Mouse (Mus musculus) myocyte (in vitro differentiated cells): ENCODE measurements around the gene Sohlh2.

Experiments
- CEBPB ChIP-seq: IDR thresholded peaks from 2 replicates; pipeline ENCODE4 v1.6.1; 2011; ENCODE audit warnings: mild to moderate bottlenecking, moderate library complexity; ENCODE audit not compliant: poor library complexity, insufficient read depth, severe bottlenecking
- E2F4 ChIP-seq: IDR thresholded peaks from one replicate; pipeline ENCODE4 v1.6.1; 2011; ENCODE audit warnings: mild to moderate bottlenecking, control low read depth, moderate library complexity; ENCODE audit not compliant: insufficient read depth
- MAX ChIP-seq: IDR thresholded peaks from one replicate; pipeline ENCODE4 v1.6.1; 2011; ENCODE audit warnings: low read depth, mild to moderate bottlenecking, control low read depth
- MYOD1 ChIP-seq, 3 experiments: IDR thresholded peaks; one replicate each; pipeline ENCODE4 v1.6.1; 2011; ENCODE audit warnings: control low read depth in 2 of 3, low read depth in 2 of 3, mild to moderate bottlenecking in 2 of 3, moderate library complexity in 1 of 3; ENCODE audit not compliant: insufficient read length in 2 of 3, control insufficient read depth in 1 of 3
- MYOG ChIP-seq, 3 experiments: IDR thresholded peaks; one replicate each; pipeline ENCODE4 v1.6.1; 2011; ENCODE audit warnings: control low read depth in 2 of 3, low read depth in 2 of 3, mild to moderate bottlenecking in 2 of 3; ENCODE audit not compliant: insufficient read length in 2 of 3, control insufficient read depth in 1 of 3, insufficient read depth in 1 of 3
- POLR2A ChIP-seq: IDR thresholded peaks from one replicate; pipeline ENCODE4 v1.6.1; 2011; ENCODE audit warnings: low read depth, mild to moderate bottlenecking, control low read depth, moderate library complexity; ENCODE audit not compliant: insufficient read length
- POLR2AphosphoS2 ChIP-seq: IDR thresholded peaks from one replicate; pipeline ENCODE4 v1.6.1; 2011; ENCODE audit warnings: low read depth, control low read depth; ENCODE audit not compliant: insufficient read length
- REST ChIP-seq: IDR thresholded peaks from one replicate; pipeline ENCODE4 v1.6.1; 2011; ENCODE audit warnings: mild to moderate bottlenecking, control low read depth, moderate library complexity; ENCODE audit not compliant: insufficient read depth, insufficient read length
- SRF ChIP-seq: IDR thresholded peaks from one replicate; pipeline ENCODE4 v1.6.1; 2011; ENCODE audit warnings: low read depth; ENCODE audit not compliant: control insufficient read depth, insufficient read length
- TCF12 ChIP-seq: IDR thresholded peaks from one replicate; pipeline ENCODE4 v1.6.1; 2011; ENCODE audit warnings: mild to moderate bottlenecking, control low read depth; ENCODE audit not compliant: poor library complexity, insufficient read depth, severe bottlenecking
- TCF3 ChIP-seq: IDR thresholded peaks from one replicate; pipeline ENCODE4 v1.6.1; 2011; ENCODE audit warnings: low read depth, control low read depth; ENCODE audit not compliant: insufficient read length
- USF1 ChIP-seq: IDR thresholded peaks from one replicate; pipeline ENCODE4 v1.6.1; 2011; ENCODE audit warnings: low read depth, mild to moderate bottlenecking, control low read depth, moderate library complexity

DNA sequence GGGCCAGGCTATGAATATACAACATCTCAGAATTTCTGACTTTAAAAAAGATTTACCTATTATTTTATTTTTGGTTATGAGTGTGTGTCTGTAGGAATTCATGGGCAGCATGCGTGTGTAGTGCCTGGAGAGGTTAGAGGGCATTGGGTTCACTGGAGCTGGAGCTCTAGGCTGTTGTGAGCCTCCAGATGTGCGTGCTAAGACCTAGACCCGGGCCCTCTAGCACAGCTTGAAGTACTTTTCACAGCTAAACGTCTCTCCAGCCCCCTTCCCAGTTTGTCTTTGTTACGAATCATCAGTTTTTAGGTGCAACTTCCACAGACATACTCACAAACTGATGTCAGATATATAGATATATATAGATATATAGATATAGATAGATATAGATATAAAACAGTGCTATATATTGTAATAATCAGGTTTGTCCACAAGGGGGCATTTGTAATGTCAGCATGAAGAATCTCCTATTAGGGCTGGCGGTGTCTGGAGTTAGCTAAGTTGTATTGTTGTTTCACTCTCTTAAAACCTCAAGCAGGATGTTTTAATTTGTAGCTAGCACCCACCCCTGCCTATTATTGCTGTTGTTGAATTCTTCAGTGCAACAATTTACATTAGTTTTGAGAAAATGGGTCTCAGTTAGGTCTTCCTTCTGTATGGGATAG is 29.0 kb upstream of the Sohlh2 start:
- TF ChIP-seq MYOD1 (IDR thresholded peaks at IDR 0.05; ENCODE audit: control insufficient read depth in 1 of 3, insufficient read length in 2 of 3, low read depth in 2 of 3) (no peak), MYOG (IDR thresholded peaks at IDR 0.05; ENCODE audit: control insufficient read depth in 1 of 3, insufficient read depth in 1 of 3, insufficient read length in 2 of 3, low read depth in 2 of 3) (no peak), USF1 (no peak), E2F4 (no peak), POLR2A (no peak), POLR2AphosphoS2 (no peak), MAX (no peak), TCF3 (no peak), TCF12 (no peak), REST (no peak), SRF (no peak), CEBPB (no peak)
